Mouse (Mus musculus): ENCODE measurements at regions not wholly inside any gene's neighbourhood (a gene's known extent, or its start where the extent isn't known, plus 50 kb on each side); places are given as distances from the start of the nearest gene placed in this dataset.

DNA sequence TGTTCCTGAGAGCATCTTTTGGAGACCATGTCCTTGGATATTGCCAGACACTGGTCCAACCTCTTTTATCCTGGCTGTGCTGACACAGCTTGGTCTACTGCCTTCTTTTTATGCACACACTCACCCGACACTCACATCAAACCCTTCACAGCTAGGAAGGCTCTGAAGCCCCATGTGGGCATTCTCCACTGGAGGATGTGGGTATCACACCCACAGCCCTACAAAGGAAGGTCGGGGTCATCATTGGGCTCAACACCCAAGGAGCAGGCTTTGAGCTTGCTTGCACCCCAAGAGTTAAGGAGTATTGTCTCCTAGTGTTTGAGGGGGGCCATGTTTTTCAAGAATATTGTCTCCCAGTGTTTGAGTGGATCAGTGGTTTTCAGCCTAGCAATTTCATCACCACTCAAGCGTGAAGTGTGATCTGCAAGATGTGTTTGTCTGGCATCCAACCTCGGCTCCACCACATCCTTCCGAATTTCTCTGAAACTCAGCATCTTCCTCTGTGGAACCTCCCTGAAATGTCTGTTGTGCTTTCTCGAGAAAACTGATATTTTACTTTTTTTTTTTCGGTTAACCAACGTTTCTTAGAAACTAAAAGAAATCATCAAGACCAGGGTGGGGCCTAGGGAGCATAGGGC, 297.2 kb upstream of the Zmiz1 start:
- 94% methylated on average over 8 of the region's 8 CpGs for WGBS
- Histone ChIP-seq H3K4me2 (ENCODE audit: low read depth) (no peak overlapping the region), H3K4me1 (ENCODE audit: control insufficient read depth, insufficient read depth, low read length) (no peaks in the 10 kb centered on the region), H3K27me3 (ENCODE audit: control insufficient read depth, insufficient read depth, low read length) (no peaks in the 10 kb centered on the region), H3K4me3 (ENCODE audit: low read depth, low read length) (no peak overlapping the region), H3K36me3 (ENCODE audit: control insufficient read depth, insufficient read depth, low read length) (no peaks in the 10 kb centered on the region), H3K9ac (ENCODE audit: low read length) (no peak overlapping the region), H3K9me3 (ENCODE audit: control insufficient read depth, low read length) (no peaks in the 10 kb centered on the region), H3K27ac (ENCODE audit: low read depth, low read length) (no peak overlapping the region)
- DNase-seq (ENCODE audit: low spot score) = no peak
- no peak for ATAC-seq (ENCODE audit: insufficient read depth, low FRiP score, low TSS enrichment)

DNA sequence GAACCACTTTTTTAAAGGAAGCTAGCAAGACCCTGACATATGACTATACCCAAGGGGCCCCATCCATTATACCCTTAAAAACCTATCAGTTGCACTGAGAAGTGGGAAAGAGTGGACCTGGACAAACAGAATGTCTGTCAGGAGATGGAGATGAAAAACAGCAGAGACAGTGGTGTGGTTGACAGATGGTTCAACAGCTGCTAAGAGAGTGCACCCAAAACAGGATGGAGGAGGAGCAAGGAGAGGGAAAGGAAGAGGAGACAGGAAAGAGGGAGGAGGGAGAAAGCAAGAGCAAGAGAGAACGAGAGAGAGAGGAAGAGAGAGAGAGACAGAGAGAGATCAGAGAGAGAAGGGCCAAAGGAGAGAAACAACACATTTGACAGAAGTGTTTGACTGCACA, 292.8 kb upstream of the Zmiz1 start:
- Histone ChIP-seq H3K27me3 (ENCODE audit: control insufficient read depth, insufficient read depth, low read length) (no peaks in the 10 kb centered on the region), H3K9ac (ENCODE audit: low read length) (no peak overlapping the region), H3K9me3 (ENCODE audit: control insufficient read depth, low read length) (no peaks in the 10 kb centered on the region), H3K4me3 (ENCODE audit: low read depth, low read length) (no peak overlapping the region), H3K4me1 (ENCODE audit: control insufficient read depth, insufficient read depth, low read length) (no peaks in the 10 kb centered on the region), H3K4me2 (ENCODE audit: low read depth) (no peak overlapping the region), H3K36me3 (ENCODE audit: control insufficient read depth, insufficient read depth, low read length) (no peaks in the 10 kb centered on the region), H3K27ac (ENCODE audit: low read depth, low read length) (no peak overlapping the region)
- DNase-seq (ENCODE audit: low spot score) = no peak
- ATAC-seq (ENCODE audit: insufficient read depth, low FRiP score, low TSS enrichment) = no peak
- 36% methylated on average over 1 of the region's 1 CpGs for WGBS

DNA sequence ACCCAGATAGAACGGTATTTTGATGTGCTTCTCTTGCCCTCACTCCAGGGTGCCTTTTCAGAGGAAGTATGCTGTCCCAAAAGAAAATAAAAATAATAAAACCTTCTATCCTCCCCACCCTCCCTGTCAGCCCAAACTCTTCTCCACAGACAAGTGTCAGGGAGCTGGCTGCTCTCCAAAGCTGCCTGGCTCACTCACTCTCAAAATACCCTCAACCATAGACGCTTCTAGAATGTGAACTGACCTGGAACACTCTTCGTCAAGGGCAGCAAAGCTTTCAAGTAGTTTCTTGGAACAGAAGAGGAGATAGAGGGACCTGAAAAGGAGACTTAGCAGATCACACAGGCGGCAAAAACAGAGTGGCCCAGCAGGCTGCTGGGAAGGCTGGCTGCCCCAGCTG, 291.4 kb upstream of the Zmiz1 start:
- Histone ChIP-seq H3K27ac (ENCODE audit: low read depth, low read length) (no peak overlapping the region), H3K27me3 (ENCODE audit: control insufficient read depth, insufficient read depth, low read length) (no peaks in the 10 kb centered on the region), H3K9ac (ENCODE audit: low read length) (no peak overlapping the region), H3K4me2 (ENCODE audit: low read depth) (no peak overlapping the region), H3K36me3 (ENCODE audit: control insufficient read depth, insufficient read depth, low read length) (no peaks in the 10 kb centered on the region), H3K4me1 (ENCODE audit: control insufficient read depth, insufficient read depth, low read length) (no peaks in the 10 kb centered on the region), H3K9me3 (ENCODE audit: control insufficient read depth, low read length) (no peaks in the 10 kb centered on the region), H3K4me3 (ENCODE audit: low read depth, low read length) (no peak overlapping the region)
- DNase-seq (ENCODE audit: low spot score) = no peak
- no peak for ATAC-seq (ENCODE audit: insufficient read depth, low FRiP score, low TSS enrichment)
- 82% methylated on average over 4 of the region's 4 CpGs for WGBS

DNA sequence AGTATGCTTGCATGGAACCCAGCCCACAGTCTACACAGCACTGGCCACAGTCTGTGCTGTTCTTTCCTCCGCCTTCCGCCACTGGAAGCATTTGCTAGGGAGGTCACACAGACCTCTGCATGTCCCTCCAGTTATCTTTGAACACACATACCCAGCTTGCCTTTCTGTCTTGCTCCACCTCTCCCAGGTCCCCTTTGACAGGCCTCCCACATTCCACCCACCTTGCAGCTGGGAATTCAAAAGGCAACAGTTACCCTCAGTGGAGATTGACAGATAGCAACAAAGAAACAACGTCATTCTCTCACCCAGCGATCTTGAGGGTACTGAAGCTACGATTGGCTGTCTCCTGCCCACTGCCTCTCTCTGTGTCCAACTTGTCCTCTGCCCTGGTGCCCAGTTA, 290.7 kb upstream of the Zmiz1 start:
- DNase-seq (ENCODE audit: low spot score) (no peak), ATAC-seq (ENCODE audit: insufficient read depth, low FRiP score, low TSS enrichment) (no peak)
- Histone ChIP-seq H3K9ac (ENCODE audit: low read length) (no peak overlapping the region), H3K27ac (ENCODE audit: low read depth, low read length) (no peak overlapping the region), H3K36me3 (ENCODE audit: control insufficient read depth, insufficient read depth, low read length) (no peaks in the 10 kb centered on the region), H3K4me1 (ENCODE audit: control insufficient read depth, insufficient read depth, low read length) (no peaks in the 10 kb centered on the region), H3K4me3 (ENCODE audit: low read depth, low read length) (no peak overlapping the region), H3K27me3 (ENCODE audit: control insufficient read depth, insufficient read depth, low read length) (no peaks in the 10 kb centered on the region), H3K4me2 (ENCODE audit: low read depth) (no peak overlapping the region), H3K9me3 (ENCODE audit: control insufficient read depth, low read length) (no peaks in the 10 kb centered on the region)
- 75% methylated on average over 5 of the region's 5 CpGs for WGBS

DNA sequence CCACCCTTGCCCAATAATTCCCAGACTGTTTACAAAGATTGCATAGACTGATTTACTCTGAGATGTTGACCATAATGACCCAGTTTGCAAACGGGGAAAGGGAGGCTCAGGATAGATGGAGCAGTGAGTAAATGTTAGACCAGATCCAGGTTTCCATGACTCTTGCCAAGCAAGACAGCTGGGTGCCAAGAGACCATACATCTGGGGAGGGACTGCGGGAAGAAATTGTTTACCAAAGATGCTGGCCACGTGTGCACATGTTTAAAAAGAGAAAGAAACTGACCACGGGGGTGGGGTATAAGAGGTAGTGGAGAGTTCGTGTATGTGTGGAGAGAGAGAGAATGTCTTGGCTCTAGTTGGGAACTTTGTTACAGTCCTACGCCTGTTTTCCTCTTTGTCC, 285.7 kb upstream of the Zmiz1 start:
- Histone ChIP-seq H3K27me3 (ENCODE audit: control insufficient read depth, insufficient read depth, low read length) (no peaks in the 10 kb centered on the region), H3K4me3 (ENCODE audit: low read depth, low read length) (no peak overlapping the region), H3K27ac (ENCODE audit: low read depth, low read length) (no peak overlapping the region), H3K4me2 (ENCODE audit: low read depth) (no peak overlapping the region), H3K36me3 (ENCODE audit: control insufficient read depth, insufficient read depth, low read length) (no peaks in the 10 kb centered on the region), H3K9ac (ENCODE audit: low read length) (no peak overlapping the region), H3K4me1 (ENCODE audit: control insufficient read depth, insufficient read depth, low read length) (no peaks in the 10 kb centered on the region; the same call in 1 of the 2 replicates), H3K9me3 (ENCODE audit: control insufficient read depth, low read length) (no peaks in the 10 kb centered on the region)
- 71% methylated on average over 6 of the region's 6 CpGs for WGBS
- no peak for DNase-seq (ENCODE audit: low spot score)
- ATAC-seq (ENCODE audit: insufficient read depth, low FRiP score, low TSS enrichment) = no peak

DNA sequence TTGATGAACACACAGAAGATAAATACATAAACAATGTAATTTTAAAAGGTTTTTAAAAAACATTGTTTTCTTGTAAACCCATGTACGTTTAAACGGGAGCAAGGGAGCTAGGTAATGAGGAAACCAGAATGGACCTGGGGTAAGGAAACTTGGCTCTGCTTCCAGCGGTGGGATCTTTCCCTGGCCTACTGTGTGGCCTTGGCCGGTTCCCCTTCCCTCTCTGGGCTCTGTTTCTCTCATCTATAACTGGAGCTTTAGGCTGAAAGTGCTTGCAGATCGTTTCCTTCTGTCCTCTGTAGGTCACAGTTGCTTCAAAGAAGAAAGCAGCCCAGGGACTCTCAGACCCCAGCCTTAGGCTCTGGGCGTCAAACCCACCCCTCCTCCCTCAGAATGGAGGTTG, 285.1 kb upstream of the Zmiz1 start:
- 0 out of 2 replicates have a peak overlapping the region, but pooled peaks have one; percentile 20 for H3K27ac ChIP-seq (ENCODE audit: low read depth, low read length)
- H3K9me3 ChIP-seq (ENCODE audit: control insufficient read depth, low read length) = no peaks in the 10 kb centered on the region
- no peaks in the 10 kb centered on the region; the same call in 1 of the 2 replicates for H3K4me1 ChIP-seq (ENCODE audit: control insufficient read depth, insufficient read depth, low read length)
- H3K9ac ChIP-seq (ENCODE audit: low read length) = no peak overlapping the region
- H3K4me2 ChIP-seq (ENCODE audit: low read depth) = no peak overlapping the region
- H3K4me3 ChIP-seq (ENCODE audit: low read depth, low read length) = no peak overlapping the region
- H3K27me3 ChIP-seq (ENCODE audit: control insufficient read depth, insufficient read depth, low read length) = no peaks in the 10 kb centered on the region
- H3K36me3 ChIP-seq (ENCODE audit: control insufficient read depth, insufficient read depth, low read length) = no peaks in the 10 kb centered on the region
- DNase-seq (ENCODE audit: low spot score) (no peak), ATAC-seq (ENCODE audit: insufficient read depth, low FRiP score, low TSS enrichment) (no peak)
- 62% methylated on average over 6 of the region's 6 CpGs for WGBS

DNA sequence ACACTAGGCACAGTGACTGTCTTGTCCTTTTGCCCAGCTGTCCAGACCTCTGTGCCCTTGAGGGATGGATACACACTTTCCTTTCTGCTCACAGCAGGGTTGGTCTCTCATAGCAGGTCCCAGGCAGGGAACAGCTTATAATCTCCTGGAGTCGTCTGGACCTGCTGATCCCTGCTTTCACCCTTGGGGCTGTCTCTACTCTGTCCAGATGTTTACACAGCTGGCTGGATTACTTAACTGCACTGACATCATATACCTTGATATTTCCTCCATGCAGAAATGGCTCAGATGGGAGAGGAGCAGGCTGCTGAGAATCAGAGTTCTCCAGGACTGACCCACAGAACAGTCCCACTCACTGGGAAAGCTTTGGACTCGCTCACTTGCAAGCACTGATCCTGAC, 284.6 kb upstream of the Zmiz1 start:
- DNase-seq (ENCODE audit: low spot score) = no peak
- H3K27me3 ChIP-seq (ENCODE audit: control insufficient read depth, insufficient read depth, low read length) = no peaks in the 10 kb centered on the region
- H3K27ac ChIP-seq (ENCODE audit: low read depth, low read length) = no peak overlapping the region
- no peak for ATAC-seq (ENCODE audit: insufficient read depth, low FRiP score, low TSS enrichment)
- H3K36me3 ChIP-seq (ENCODE audit: control insufficient read depth, insufficient read depth, low read length) = no peaks in the 10 kb centered on the region
- 49% methylated on average over 2 of the region's 2 CpGs for WGBS
- H3K9ac ChIP-seq (ENCODE audit: low read length) = no peak overlapping the region
- H3K9me3 ChIP-seq (ENCODE audit: control insufficient read depth, low read length) = no peaks in the 10 kb centered on the region
- no peak overlapping the region for H3K4me3 ChIP-seq (ENCODE audit: low read depth, low read length)
- H3K4me1 ChIP-seq (ENCODE audit: control insufficient read depth, insufficient read depth, low read length) = no peaks in the 10 kb centered on the region; the same call in 1 of the 2 replicates
- H3K4me2 ChIP-seq (ENCODE audit: low read depth) = no peak overlapping the region

DNA sequence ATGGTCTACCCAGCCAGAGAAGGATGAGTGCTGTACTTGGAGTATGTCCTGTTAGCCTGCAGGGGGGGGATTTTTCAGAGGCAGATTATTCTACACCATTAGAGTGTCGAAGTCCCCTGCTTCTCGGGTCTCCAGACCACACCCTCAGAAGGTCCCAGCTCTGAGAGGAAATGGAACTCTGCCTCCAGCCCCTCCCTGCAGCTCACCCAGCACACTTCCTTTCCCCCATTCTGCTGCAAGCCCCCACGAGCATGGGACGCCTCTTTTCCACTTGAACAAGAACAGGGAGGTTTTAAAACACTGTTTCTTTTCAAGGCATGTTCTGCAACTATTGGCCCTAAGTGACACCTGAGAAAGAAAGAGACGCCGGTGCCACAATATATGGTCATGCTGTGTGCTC, 282.8 kb upstream of the Zmiz1 start:
- Histone ChIP-seq H3K27ac (ENCODE audit: low read depth, low read length) (no peak overlapping the region), H3K4me2 (ENCODE audit: low read depth) (no peak overlapping the region), H3K4me3 (ENCODE audit: low read depth, low read length) (no peak overlapping the region), H3K9me3 (ENCODE audit: control insufficient read depth, low read length) (no peaks in the 10 kb centered on the region), H3K9ac (ENCODE audit: low read length) (no peak overlapping the region), H3K4me1 (ENCODE audit: control insufficient read depth, insufficient read depth, low read length) (no peaks in the 10 kb centered on the region; the same call in 1 of the 2 replicates), H3K36me3 (ENCODE audit: control insufficient read depth, insufficient read depth, low read length) (no peaks in the 10 kb centered on the region), H3K27me3 (ENCODE audit: control insufficient read depth, insufficient read depth, low read length) (no peaks in the 10 kb centered on the region)
- DNase-seq (ENCODE audit: low spot score) (no peak), ATAC-seq (ENCODE audit: insufficient read depth, low FRiP score, low TSS enrichment) (no peak)
- 79% methylated on average over 6 of the region's 6 CpGs for WGBS

DNA sequence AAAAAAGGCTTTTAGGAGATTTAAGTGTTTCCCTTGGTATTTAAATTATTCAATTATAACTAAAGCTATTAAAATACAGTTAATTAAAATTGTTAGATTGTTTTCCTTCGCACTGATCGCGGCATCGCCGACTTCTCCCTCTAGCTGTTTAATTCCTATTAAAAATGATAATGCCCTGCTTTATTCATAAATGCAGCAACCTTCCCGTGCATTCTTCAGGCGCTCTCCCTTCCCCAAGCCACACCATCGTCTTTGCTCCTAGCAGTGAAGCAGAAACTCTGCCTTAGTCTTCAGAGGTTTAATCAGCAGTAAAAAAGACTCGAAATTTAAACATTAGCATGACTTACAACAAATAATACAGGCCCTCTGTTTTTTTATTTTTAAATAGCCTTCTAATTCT, 278.9 kb upstream of the Zmiz1 start:
- H3K9me3 ChIP-seq (ENCODE audit: control insufficient read depth, low read length) = no peaks in the 10 kb centered on the region
- H3K4me1 ChIP-seq (ENCODE audit: control insufficient read depth, insufficient read depth, low read length) = no peaks in the 10 kb centered on the region; the same call in 1 of the 2 replicates
- DNase-seq (ENCODE audit: low spot score) = no peak
- H3K36me3 ChIP-seq (ENCODE audit: control insufficient read depth, insufficient read depth, low read length) = no peaks in the 10 kb centered on the region
- WGBS = 81% methylated on average over 9 of the region's 9 CpGs
- no peak overlapping the region for H3K4me3 ChIP-seq (ENCODE audit: low read depth, low read length)
- no peaks in the 10 kb centered on the region for H3K27me3 ChIP-seq (ENCODE audit: control insufficient read depth, insufficient read depth, low read length)
- H3K9ac ChIP-seq (ENCODE audit: low read length) = no peak overlapping the region
- no peak overlapping the region for H3K4me2 ChIP-seq (ENCODE audit: low read depth)
- ATAC-seq (ENCODE audit: insufficient read depth, low FRiP score, low TSS enrichment) = no peak
- no peak overlapping the region for H3K27ac ChIP-seq (ENCODE audit: low read depth, low read length)

Data from neural tube, embryonic 11.5 days (tissue).